Mouse (Mus musculus) Patski (cell line): ENCODE measurements at regions not wholly inside any gene's neighbourhood (a gene's known extent, or its start where the extent isn't known, plus 50 kb on each side); places are given as distances from the start of the nearest gene placed in this dataset.

ENCODE experiments used
- ATAC-seq: fragments of 100-300 bp; one replicate; pipeline ENCODE4 v1.8.0; 2021
- CTCF ChIA-PET: fragments of 350-600 bp; sonication (Branson Sonifier 250); formaldehyde crosslinking; loops from one replicate; lab custom pipeline; 2022; ENCODE audit warnings: inconsistent platforms; lab: Charles Lee
- POLR2A ChIA-PET: fragments of 350-600 bp; sonication (Branson Sonifier 250); formaldehyde crosslinking; loops from one replicate; lab custom pipeline; 2022; ENCODE audit warnings: antibody characterized with exemption, inconsistent platforms; lab: Charles Lee
- DNase-seq: peaks from one replicate; pipeline ENCODE4 v3.0.0-alpha.2; 2011; ENCODE audit warnings: low read depth, low spot score
- H3K27me3 ChIP-seq: fragments of 371-371 bp; one replicate; pipeline ENCODE4 v1.5.1; 2021
- CTCF ChIP-seq: fragments of 100-300 bp; IDR thresholded peaks from one replicate; pipeline ENCODE4 v1.5.1; 2021
- in situ Hi-C: fragments of 300-500 bp; cut with MboI; formaldehyde crosslinking; loops from 3 replicates; pipeline ENCODE4 v1.11.1; 2018; ENCODE audit warnings: low pct_unique_long_range_greater_than_20kb, mixed read lengths

GRCm38 (mm10) chr3:145207071-145207470 lies 85.2 kb upstream of the Col24a1 start:
- DNase-seq (no peak), ATAC-seq (no peak)
- CTCF ChIA-PET, result interaction anchor here (1.5 kb wide), 1 partner anchor 55 kb away, joined by 3 read pairs; no protein-coding TSS in a partner anchor
- no peak for TF ChIP-seq CTCF
- in situ Hi-C loops, result no loop called here
- no peaks in the 10 kb centered on the region for H3K27me3 ChIP-seq
- POLR2A ChIA-PET, result interaction anchor here (1.2 kb wide), 1 partner anchor 16 kb away, joined by 3 read pairs; no protein-coding TSS in a partner anchor

GRCm38 (mm10) chr3:145210166-145210565 lies 82.1 kb upstream of the Col24a1 start:
- no peak for TF ChIP-seq CTCF
- DNase-seq (no peak), ATAC-seq (no peak)
- in situ Hi-C loops, result no loop called here
- ChIA-PET POLR2A (no interaction called here), CTCF (no interaction called here)
- no peaks in the 10 kb centered on the region for H3K27me3 ChIP-seq

GRCm38 (mm10) chr3:145216987-145217515 lies 75.2 kb upstream of the Col24a1 start:
- ATAC-seq (no peak), DNase-seq (no peak)
- H3K27me3 ChIP-seq, result no peaks in the 10 kb centered on the region
- ChIA-PET CTCF (no interaction called here), POLR2A (interaction anchor here (0.8 kb wide), 1 partner anchor 12 kb away, joined by 3 read pairs; no protein-coding TSS in a partner anchor)
- no peak for TF ChIP-seq CTCF
- in situ Hi-C loops, result no loop called here

GRCm38 (mm10) chr3:145222922-145223321 lies 69.3 kb upstream of the Col24a1 start:
- no peaks in the 10 kb centered on the region for H3K27me3 ChIP-seq
- ChIA-PET POLR2A (no interaction called here), CTCF (interaction anchor here (0.9 to 1.5 kb wide), 2 partner anchors 9 kb away, joined by 3 to 5 read pairs; no protein-coding TSS in a partner anchor)
- no peak for DNase-seq
- ATAC-seq, result no peak
- in situ Hi-C loops, result no loop called here
- no peak for TF ChIP-seq CTCF

- DNase-seq (no peak), ATAC-seq (no peak)
- no peak for TF ChIP-seq CTCF
- in situ Hi-C loops, result no loop called here
- ChIA-PET CTCF (no interaction called here), POLR2A (no interaction called here)
- H3K27me3 ChIP-seq, result no peaks in the 10 kb centered on the region
Observed at GRCm38 (mm10) chr3:145224040-145224439, 68.2 kb upstream of the Col24a1 start.

GRCm38 (mm10) chr3:145230721-145231120 lies 61.6 kb upstream of the Col24a1 start:
- TF ChIP-seq CTCF, result no peak
- DNase-seq, result no peak
- no peaks in the 10 kb centered on the region for H3K27me3 ChIP-seq
- no peak for ATAC-seq
- POLR2A ChIA-PET, result no interaction called here
- in situ Hi-C loops, result no loop called here
- CTCF ChIA-PET, result no interaction called here

- DNase-seq, result no peak
- ChIA-PET POLR2A (interaction anchor here (1.2 kb wide), 1 partner anchor 78 kb away, joined by 3 read pairs; no protein-coding TSS in a partner anchor), CTCF (interaction anchor here (1.0 to 2.2 kb wide), 3 partner anchors 8 to 45 kb away, joined by 3 to 5 read pairs (median 4); no protein-coding TSS in a partner anchor)
- peaks cover 3% of the 10 kb centered on the region for H3K27me3 ChIP-seq
- TF ChIP-seq CTCF, result no peak
- ATAC-seq, result no peak
- in situ Hi-C loops, result no loop called here
Observed at GRCm38 (mm10) chr3:145242138-145242537, 50.1 kb upstream of the Col24a1 start.
